In genomic region chrX:13037085-13037484, GRCm38 (mm10) we compare ENCODE assay signal across 21 mouse cellular contexts. TPM values are rescaled to one million over a fixed set of nuclear protein-coding genes. Genes with fewer than 3 reads are reported as not detected.
DNase-seq lines count a peak whose midpoint lies in the region; ATAC-seq and TF ChIP-seq lines count a peak whose summit lies in the region.
"Had no signal": no experiment of that assay in that cellular context is flagged by ENCODE, and none has a peak within 500 bp of the region (broad histone marks: within the 10 kb centered on the region; RNA-seq: fewer than 3 reads in every experiment).

No protein-coding gene starts in this region.

- H3K36me3 ChIP-seq in lung, postnatal 0 days (ENCODE audit: insufficient read depth, low read length): no peaks in the 10 kb centered on the region
- no peaks in the 10 kb centered on the region for H3K36me3 ChIP-seq in C2C12 (ENCODE audit: control insufficient read depth, insufficient read depth)
- H3K36me3 ChIP-seq: embryonic facial prominence, embryonic 10.5 days; forebrain, embryonic 10.5 days; heart, embryonic 10.5 days; hindbrain, embryonic 12.5 days had no signal

- H3K9ac ChIP-seq in lung, postnatal 0 days (replicated peaks; ENCODE audit: low read depth): no peak overlapping the region
- H3K9ac ChIP-seq: hindbrain, embryonic 12.5 days had no signal

- no peaks in the 10 kb centered on the region for H3K4me1 ChIP-seq in lung, postnatal 0 days (ENCODE audit: insufficient read depth, low read depth, low read length)
- H3K4me1 ChIP-seq: embryonic facial prominence, embryonic 10.5 days; forebrain, embryonic 10.5 days; hindbrain, embryonic 12.5 days had no signal

- no peaks in the 10 kb centered on the region for H3K79me2 ChIP-seq in C2C12 (ENCODE audit: control insufficient read depth, insufficient read depth)

- H3K9me3 ChIP-seq in lung, postnatal 0 days (ENCODE audit: low read length): no peaks in the 10 kb centered on the region
- H3K9me3 ChIP-seq: embryonic facial prominence, embryonic 10.5 days; forebrain, embryonic 10.5 days; heart, embryonic 10.5 days; hindbrain, embryonic 12.5 days had no signal

- H3K79me3 ChIP-seq in C2C12 (ENCODE audit: low read depth): no peaks in the 10 kb centered on the region

- no peak for TF ChIP-seq EP300 in lung, postnatal 0 days (IDR thresholded peaks at IDR 0.05)

- no peak for ATAC-seq in lung, postnatal 0 days
- ATAC-seq: forebrain, embryonic 14.5 days; hindbrain, embryonic 16.5 days; inflammation-experienced regulatory T-cells, adult 6 months had no signal

- H3K27ac ChIP-seq in lung, postnatal 0 days (ENCODE audit: low read length): no peak overlapping the region
- H3K27ac ChIP-seq: embryonic facial prominence, embryonic 10.5 days; forebrain, embryonic 10.5 days; heart, embryonic 10.5 days; hindbrain, embryonic 12.5 days had no signal

- WGBS in lung, postnatal 0 days: 76% methylated on average over 4 of the region's 4 CpGs

- H3K4me3 ChIP-seq in lung, postnatal 0 days (ENCODE audit: low read depth, low read length): no peak overlapping the region
- H3K4me3 ChIP-seq in C2C12 (ENCODE audit: insufficient read depth, poor library complexity, severe bottlenecking): no peak overlapping the region
- H3K4me3 ChIP-seq: embryonic facial prominence, embryonic 10.5 days; forebrain, embryonic 10.5 days; heart, embryonic 10.5 days; hindbrain, embryonic 12.5 days had no signal

- peak; percentile 13 for DNase-seq in lung, postnatal 0 days (ENCODE audit: low spot score)
- DNase-seq in lung, postnatal 25 days (ENCODE audit: low spot score): no peak
- peak; percentile 53 for DNase-seq in brain, adult 2 months (ENCODE audit: low read depth, low spot score)
- no peak for DNase-seq in c-Kit-positive CD71-positive TER-119-positive erythroid progenitor cells, embryonic 14.5 days (ENCODE audit: low spot score)
- DNase-seq in adrenal gland, adult (ENCODE audit: inconsistent age in 2 of 2, low spot score in 1 of 2): no peak
- DNase-seq: adrenal gland, postnatal 10 days; B cell, adult 2 months; cerebellum, adult 2 months; cerebellum, postnatal 10 days; gastrocnemius, postnatal 10 days; heart, adult 18-20 months; heart, postnatal 10 days; heart, postnatal 4 days had no signal

- H3K27me3 ChIP-seq in lung, postnatal 0 days (replicated peaks; ENCODE audit: insufficient read depth, low read length): no peaks in the 10 kb centered on the region
- no peaks in the 10 kb centered on the region for H3K27me3 ChIP-seq in C2C12 (ENCODE audit: control insufficient read depth, insufficient read depth, insufficient read length)

- TF ChIP-seq CTCF in lung, postnatal 0 days (IDR thresholded peaks at IDR 0.05): no peak
- no peak for TF ChIP-seq CTCF in C2C12 (IDR thresholded peaks at IDR 0.05; ENCODE audit: control insufficient read depth, insufficient read depth, insufficient read length)

- H3ac ChIP-seq in C2C12 (ENCODE audit: control insufficient read depth, insufficient read length, low read depth): no peak overlapping the region

- H3K4me2 ChIP-seq in lung, postnatal 0 days (replicated peaks; ENCODE audit: low read depth, low read length): no peak overlapping the region
- H3K4me2 ChIP-seq: hindbrain, embryonic 12.5 days had no signal

TF ChIP-seq in C2C12, 6 proteins besides CTCF, POLR2A, EP300 and RAD21:
- TF ChIP-seq CEBPB (IDR thresholded peaks at IDR 0.05; ENCODE audit: low read depth) (peak; percentile 79), MYOG (IDR thresholded peaks at IDR 0.05; ENCODE audit: control insufficient read depth, extremely low read depth, insufficient read length) (no peak), FOSL1 (IDR thresholded peaks at IDR 0.05; ENCODE audit: insufficient read depth, low read length, poor library complexity, severe bottlenecking) (no peak)

RNA-seq across cellular contexts. Expression of gene Usp9x, which starts 34.2 kb away (rescaled TPM):
- 21.0 and 21.2 TPM in 2 replicates for polyA plus RNA-seq in lung, postnatal 0 days (2015; fragmentation: Nextera tagmentation; extraction: Ambion mirVana)
- polyA plus RNA-seq in C2C12 (2012; fragmentation: generic; extraction: Trizol): 19.7 TPM

Comparison
In these comparisons a context has a peak if more than half of its experiments do, and no peak if none do; other contexts are left out.
1. DNase-seq: peak in lung, postnatal 0 days (single experiment) and brain, adult 2 months (single experiment); none in lung, postnatal 25 days (single experiment), c-Kit-positive CD71-positive TER-119-positive erythroid progenitor cells, embryonic 14.5 days (single experiment) and adrenal gland, adult (0 of 2).